Mouse (Mus musculus) adrenal gland, postnatal 25 days (tissue): Measurements from ENCODE around the gene Ikzf1. TPM values are rescaled to one million over a fixed set of nuclear protein-coding genes. Genes with fewer than 3 reads are reported as not detected.

ENCODE experiments used
- DNase-seq: peaks from one replicate; pipeline ENCODE4 v3.0.0; 2021; ENCODE audit warnings: mixed read lengths
- long read RNA-seq: library from polyadenylated mRNA; stranded (forward); transcript quantifications from one replicate; pipeline ENCODE4 v2.0.0, GENCODE M21; 2021
- total RNA-seq: library from RNA; stranded (reverse); gene quantifications from 2 replicates; pipeline ENCODE4 v1.2.3, GENCODE M21; 2021

The Ikzf1 gene
- 0.71 and 0.97 TPM in 2 replicates for total RNA-seq
- long read RNA-seq, partial matches to known transcripts = 0 of 1 reads
- long read RNA-seq, other reads (novel, unspliced or antisense) = 1 of 1 reads

GRCm38 (mm10) chr11:11684930-11685852, at the start of gene Ikzf1:
Gene Ikzf1, plus strand, starts transcription at chr11:11685003.
- DNase-seq = no peak

GRCm38 (mm10) chr11:11644303-11644702, 40.5 kb upstream of the Ikzf1 start:
- no peak for DNase-seq

GRCm38 (mm10) chr11:11656388-11656787, 28.4 kb upstream of the Ikzf1 start:
- DNase-seq = no peak

GRCm38 (mm10) chr11:11656995-11657530, 27.7 kb upstream of the Ikzf1 start:
- no peak for DNase-seq

- DNase-seq = no peak
Measured at GRCm38 (mm10) chr11:11657634-11658033, 27.2 kb upstream of the Ikzf1 start.

GRCm38 (mm10) chr11:11658834-11659233, 26.0 kb upstream of the Ikzf1 start:
- no peak for DNase-seq

GRCm38 (mm10) chr11:11660651-11661050, 24.2 kb upstream of the Ikzf1 start:
- DNase-seq = no peak

- DNase-seq = no peak
Measured at GRCm38 (mm10) chr11:11667254-11667921, 17.4 kb upstream of the Ikzf1 start.

- no peak for DNase-seq
Measured at GRCm38 (mm10) chr11:11667922-11668290, 16.9 kb upstream of the Ikzf1 start.

- no peak for DNase-seq
Measured at GRCm38 (mm10) chr11:11672974-11673373, 11.8 kb upstream of the Ikzf1 start.

GRCm38 (mm10) chr11:11675063-11675462, 9.7 kb upstream of the Ikzf1 start:
- DNase-seq = no peak

- no peak for DNase-seq
Measured at GRCm38 (mm10) chr11:11676068-11676741, 8.6 kb upstream of the Ikzf1 start.

- DNase-seq = no peak
Measured at GRCm38 (mm10) chr11:11677165-11677564, 7.6 kb upstream of the Ikzf1 start.

- no peak for DNase-seq
Measured at GRCm38 (mm10) chr11:11678972-11679371, 5.8 kb upstream of the Ikzf1 start.

- DNase-seq = no peak
Measured at GRCm38 (mm10) chr11:11684056-11684929, 510 bp upstream of the Ikzf1 start.

- peak; percentile 57 for DNase-seq
Measured at GRCm38 (mm10) chr11:11685853-11686395, 1.1 kb downstream of the Ikzf1 start.

- no peak for DNase-seq
Measured at GRCm38 (mm10) chr11:11686569-11687051, 1.8 kb downstream of the Ikzf1 start.

GRCm38 (mm10) chr11:11687551-11688185, 2.9 kb downstream of the Ikzf1 start:
- no peak for DNase-seq

- no peak for DNase-seq
Measured at GRCm38 (mm10) chr11:11688766-11689330, 4.0 kb downstream of the Ikzf1 start.

GRCm38 (mm10) chr11:11689701-11690058, 4.9 kb downstream of the Ikzf1 start:
- no peak for DNase-seq
